Mouse (Mus musculus): ENCODE data around the gene Gpr183.

The Gpr183 gene

GRCm38 (mm10) chr14:121964990-121965389, at the start of gene Gpr183:
Gene Gpr183, minus strand, starts transcription at chr14:121965195.
- DNase-seq (ENCODE audit: low read depth, low spot score) = no peak

DNA sequence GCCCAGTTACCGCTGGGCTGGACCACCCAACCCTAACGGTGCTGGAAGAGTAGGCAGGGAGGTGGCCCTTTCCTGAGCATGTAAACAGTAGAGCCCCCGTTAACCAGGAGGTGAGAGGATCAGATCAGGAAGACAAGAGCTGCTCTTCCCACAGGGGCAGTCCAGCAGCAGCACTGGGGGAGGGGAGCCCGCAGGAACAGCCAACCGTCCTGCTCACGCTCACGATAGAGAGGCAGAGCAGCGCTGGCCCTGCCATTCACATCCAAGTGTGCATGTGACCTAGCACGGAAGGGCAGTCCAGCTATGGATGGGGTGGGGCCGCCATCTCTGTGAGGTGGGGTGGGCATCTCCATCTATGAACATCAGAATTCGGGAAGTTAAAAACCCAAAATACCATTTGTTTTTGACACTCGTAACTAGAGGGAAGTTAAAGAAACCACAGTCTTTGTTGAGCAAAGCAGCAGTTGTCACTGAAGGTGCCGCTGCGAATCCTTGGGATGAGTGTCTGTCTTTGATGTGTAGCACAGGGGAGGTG, 48.5 kb upstream of the Gpr183 start:
- DNase-seq (ENCODE audit: low read depth, low spot score) = no peak

GRCm38 (mm10) chr14:122012814-122013213, 47.8 kb upstream of the Gpr183 start:
- no peak for DNase-seq (ENCODE audit: low read depth, low spot score)

- DNase-seq (ENCODE audit: low read depth, low spot score) = no peak
Measured at GRCm38 (mm10) chr14:122012193-122012592, 47.2 kb upstream of the Gpr183 start.

GRCm38 (mm10) chr14:122011768-122012167, 46.8 kb upstream of the Gpr183 start:
- no peak for DNase-seq (ENCODE audit: low read depth, low spot score)

DNA sequence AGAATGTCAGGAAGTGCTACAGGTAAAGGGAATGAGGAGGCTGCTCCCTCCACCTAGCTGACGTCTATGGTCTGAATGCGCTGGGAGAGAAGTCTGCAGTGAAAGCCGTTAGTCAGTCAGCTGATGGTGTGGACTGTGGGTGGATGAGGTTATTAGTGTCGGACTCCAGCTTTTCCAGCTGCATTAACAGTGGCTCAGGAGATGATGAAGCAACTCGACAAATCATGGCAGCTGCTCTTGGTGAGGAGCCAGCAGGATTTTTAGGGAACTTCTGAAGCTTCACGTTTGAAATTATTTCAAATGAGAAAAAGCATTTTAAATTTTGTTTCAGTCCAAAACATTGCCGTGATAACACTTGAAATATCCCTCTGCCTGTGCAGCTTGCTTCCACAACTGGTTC, 45.3 kb upstream of the Gpr183 start:
- no peak for DNase-seq (ENCODE audit: low read depth, low spot score)

DNA sequence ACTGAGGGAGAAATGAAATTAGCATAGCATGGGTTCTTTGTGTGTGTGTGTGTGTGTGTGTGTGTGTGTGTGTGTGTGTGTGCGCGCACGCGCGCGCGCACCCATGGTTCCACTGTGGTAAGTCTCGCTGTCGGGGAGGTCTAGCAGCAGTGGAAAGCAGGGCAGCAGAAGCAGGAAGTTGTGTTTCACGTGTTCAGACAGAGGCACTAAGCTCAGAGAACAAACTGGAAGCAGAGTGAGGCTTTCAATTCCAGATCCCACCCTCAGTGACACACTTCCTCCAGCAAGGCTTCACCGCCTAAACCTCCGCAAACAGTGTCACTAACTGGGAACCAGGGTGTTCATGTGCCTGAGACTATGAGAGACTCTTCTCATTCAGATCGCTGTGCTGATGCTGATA, 44.5 kb upstream of the Gpr183 start:
- no peak for DNase-seq (ENCODE audit: low read depth, low spot score)

- DNase-seq (ENCODE audit: low read depth, low spot score) = no peak
Measured at GRCm38 (mm10) chr14:122008261-122008660, 43.3 kb upstream of the Gpr183 start.

- DNase-seq (ENCODE audit: low read depth, low spot score) = no peak
Measured at GRCm38 (mm10) chr14:122003812-122004211, 38.8 kb upstream of the Gpr183 start.

DNA sequence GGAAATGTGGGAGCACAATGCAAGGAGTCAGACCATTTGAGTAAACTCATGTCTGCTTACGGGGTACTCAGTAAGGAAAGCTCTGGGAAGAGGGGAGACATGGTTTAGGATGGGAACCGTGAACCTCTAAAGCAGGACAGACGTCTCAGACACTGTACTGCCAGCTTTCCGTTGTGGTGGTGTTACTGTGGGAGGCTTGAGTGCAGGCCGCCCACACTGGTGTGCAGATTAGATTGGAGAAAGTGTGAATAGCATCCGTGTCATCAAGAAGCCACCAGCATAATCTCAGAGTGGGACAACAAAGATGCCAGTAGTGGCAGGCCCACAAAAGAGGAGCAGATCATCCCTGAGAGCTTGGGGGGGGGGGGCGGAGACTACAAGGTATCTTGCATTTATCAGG, 37.2 kb upstream of the Gpr183 start:
- DNase-seq (ENCODE audit: low read depth, low spot score) = no peak

DNA sequence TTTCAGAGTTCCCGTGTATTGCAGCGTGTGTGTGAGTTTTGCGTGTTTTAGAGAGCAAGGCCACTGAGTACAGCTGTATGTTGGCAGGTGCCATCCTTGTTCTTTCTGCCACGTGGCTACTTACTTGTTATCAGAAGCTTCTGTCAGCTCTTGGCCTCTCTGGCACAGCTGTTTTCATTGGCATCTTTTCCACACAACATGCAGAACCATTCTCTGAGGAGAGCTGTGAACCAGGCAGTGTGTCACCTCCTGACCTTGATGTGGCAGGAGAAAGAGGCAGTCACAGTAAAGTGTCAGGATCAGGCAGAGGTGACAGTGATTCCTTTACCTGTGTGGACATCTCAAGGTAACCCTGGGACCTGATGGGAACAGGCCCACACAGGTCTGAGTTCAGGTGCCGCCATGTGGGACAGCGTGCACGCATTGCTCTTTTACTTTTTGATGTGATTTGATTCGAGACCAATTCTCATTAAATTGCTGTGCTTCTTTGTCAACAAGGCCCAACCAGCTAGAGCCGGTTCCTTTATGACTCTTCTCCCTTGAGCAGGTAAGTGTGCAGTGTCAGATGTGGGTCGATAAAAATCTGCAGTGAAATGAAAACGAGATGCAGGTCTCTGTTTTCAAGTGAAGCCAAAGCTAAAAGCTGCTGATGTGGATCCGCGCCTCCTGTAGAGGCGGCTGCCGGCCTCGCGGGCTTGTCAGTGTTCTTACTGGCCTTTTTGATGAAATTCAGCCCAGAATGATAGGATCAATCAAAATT, 35.5 kb upstream of the Gpr183 start:
- no peak for DNase-seq (ENCODE audit: low read depth, low spot score)

DNA sequence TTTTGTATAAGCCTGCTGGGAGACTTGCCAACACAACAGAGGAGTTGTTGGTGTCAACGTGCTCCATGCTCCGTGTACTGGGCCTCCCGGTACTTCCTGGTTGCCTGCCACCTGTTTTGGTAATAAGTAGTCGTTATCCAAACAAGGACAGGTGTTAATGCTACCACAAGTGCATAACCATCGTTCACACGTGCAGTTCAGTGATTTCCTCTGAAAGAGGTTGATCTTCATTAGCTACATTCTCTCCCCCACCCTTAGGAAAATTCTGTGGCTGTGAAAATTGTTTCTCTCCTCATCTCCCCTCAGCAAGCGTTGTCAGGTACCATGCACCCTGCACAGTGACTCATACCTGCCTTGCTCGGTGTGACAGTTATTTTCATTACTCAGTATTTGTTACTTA, 34.5 kb upstream of the Gpr183 start:
- no peak for DNase-seq (ENCODE audit: low read depth, low spot score)

DNA sequence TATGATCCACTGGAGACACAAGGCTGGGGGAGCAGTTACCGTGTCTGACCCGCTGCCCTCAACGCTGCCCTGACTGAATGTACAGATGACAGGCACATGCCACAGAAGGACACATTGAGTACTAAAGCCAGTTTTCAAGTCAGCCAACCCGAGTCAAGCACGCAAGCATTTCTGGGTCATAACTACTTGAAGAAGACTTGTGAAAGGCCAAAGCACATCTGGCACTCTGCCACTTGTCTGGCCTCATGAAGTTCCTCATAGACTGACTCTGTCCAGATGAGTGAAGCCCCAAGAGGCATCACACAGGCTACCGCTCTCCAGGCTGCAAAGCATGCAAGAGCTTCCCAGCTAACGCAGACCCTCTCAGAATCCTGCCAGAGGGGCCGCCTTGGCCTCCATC, 31.8 kb upstream of the Gpr183 start:
- no peak for DNase-seq (ENCODE audit: low read depth, low spot score)

DNA sequence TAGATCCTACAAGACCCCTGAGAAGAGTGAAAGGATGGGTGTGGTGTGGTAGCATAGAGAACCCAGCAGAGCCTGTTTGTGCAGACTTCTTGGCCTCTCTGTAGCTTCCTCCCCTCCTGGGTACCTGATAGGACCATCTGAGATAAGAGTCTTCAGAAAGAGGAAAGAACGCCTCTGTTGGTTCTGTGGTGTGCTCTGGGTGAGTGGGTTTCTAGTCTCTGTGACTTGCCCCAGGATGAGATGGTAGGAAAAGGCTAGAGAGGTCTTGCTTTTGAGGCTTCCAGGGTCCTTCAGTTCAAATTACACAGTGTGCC, 30.5 kb upstream of the Gpr183 start:
- no peak for DNase-seq (ENCODE audit: low read depth, low spot score)

DNA sequence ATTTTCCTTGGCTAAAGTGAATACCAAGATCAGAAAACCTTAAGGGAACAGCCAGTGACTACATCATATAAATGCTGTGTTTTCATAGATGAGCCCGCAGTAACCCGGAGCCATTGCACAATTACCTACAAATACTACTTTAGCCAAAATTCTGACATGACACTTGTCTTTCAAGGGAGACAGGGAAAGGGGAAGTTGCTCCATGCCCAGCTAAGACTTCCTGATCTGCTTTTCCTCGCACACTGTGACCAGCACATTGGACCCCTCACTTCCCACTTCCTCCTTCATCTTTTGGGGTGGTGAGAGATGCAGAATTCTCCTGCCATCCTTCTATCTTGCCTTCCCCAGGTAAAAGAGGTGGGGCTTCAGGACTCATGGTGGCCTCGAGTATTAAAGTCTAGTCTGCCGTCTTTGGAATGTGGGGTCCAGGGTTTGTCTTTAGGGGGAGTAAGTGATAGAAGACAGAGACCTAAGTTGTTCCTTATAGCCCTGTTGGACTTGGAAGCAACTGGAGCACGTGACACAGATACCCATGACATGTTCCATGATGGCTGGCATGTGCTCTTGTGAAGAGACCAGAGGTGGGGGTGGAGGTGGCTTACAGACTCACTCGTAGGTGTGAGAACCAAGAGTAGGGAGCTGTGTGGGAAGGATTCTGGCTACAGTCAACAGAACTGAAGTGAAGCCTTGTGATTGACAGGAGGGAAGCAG, 30.0 kb upstream of the Gpr183 start:
- DNase-seq (ENCODE audit: low read depth, low spot score) = no peak

- no peak for DNase-seq (ENCODE audit: low read depth, low spot score)
Measured at GRCm38 (mm10) chr14:121994171-121994700, 29.2 kb upstream of the Gpr183 start.

DNA sequence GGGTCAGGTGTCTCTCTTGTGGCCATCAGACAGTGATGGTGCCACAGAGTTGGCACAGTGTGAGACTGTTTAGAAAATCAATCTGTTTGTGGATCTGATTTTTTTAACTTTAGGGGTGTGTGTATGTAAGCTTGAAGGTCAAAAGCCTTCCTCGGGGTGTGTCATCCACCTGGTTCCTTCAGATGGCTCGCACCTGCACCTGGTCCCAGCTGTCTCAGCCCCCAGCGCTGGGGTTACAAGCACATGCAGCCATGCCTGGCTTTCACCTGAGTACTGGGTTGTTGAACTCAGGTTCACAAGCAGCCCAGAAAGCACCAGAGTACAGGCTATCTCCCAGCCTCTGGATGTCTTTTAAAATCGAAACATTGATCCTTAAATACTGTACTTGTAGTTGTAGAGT, 28.6 kb upstream of the Gpr183 start:
- no peak for DNase-seq (ENCODE audit: low read depth, low spot score)

DNA sequence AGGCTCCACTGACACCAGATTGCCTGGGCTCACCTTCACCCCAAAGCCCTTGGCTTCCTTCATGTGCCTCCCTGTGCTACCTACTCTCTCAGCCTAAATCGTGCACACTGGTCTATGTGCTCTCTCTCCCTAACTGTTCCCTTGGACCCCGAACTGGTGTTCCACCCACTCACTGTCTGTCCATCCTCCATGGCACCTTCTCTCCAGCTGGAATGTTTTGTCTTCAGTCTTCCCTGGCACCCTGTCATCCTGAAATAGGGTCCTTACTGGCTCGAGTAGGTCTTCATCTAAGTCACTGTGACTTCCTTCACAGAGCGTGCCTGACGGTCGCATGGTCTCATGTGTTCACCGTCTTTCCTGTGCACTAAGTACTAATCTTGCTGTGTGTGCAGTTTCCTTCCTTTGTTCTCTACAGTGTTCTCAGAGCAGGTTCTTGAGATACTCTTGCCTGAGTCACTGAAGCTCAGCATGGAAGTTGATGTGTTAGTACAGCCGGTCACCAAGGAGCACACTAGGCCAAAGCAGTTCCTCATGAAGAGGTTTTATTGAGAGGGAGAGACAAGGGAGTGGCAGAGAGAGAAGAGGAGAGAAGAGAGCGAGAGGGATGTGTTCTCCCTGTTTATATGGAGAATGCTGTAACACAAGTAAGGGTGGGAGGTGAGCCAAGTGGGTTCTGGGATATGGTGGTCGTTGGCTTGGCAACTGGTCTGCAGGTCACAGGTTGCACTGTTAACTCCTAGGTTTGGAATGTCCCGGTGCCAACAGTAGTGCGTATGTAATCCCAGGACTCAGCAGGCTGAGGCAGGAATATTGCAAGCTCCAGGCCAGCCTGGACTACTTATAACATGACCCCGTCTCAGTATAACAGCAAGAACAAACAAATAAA, 27.6 kb upstream of the Gpr183 start:
- no peak for DNase-seq (ENCODE audit: low read depth, low spot score)

- DNase-seq (ENCODE audit: low read depth, low spot score) = no peak
Measured at GRCm38 (mm10) chr14:121991921-121992320, 26.9 kb upstream of the Gpr183 start.

DNA sequence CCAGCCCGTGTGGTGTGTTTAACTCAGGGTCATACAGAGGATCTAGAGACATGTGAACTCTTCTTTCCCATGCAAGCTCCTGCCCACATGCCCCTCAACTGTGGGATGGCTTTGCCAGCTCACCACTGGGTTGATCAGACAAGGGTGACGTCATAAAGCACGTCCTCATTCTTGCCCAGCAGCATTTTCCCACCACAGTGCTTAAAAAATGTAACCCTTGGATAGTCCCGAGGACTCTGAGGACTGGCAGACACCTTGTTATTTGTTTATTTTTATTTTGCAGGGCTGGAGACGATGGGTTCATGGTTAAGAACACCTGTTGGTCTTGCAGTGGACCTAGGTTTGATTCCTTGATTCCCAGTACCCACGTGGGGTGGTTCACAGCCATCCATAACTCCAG, 25.9 kb upstream of the Gpr183 start:
- DNase-seq (ENCODE audit: low read depth, low spot score) = no peak

DNA sequence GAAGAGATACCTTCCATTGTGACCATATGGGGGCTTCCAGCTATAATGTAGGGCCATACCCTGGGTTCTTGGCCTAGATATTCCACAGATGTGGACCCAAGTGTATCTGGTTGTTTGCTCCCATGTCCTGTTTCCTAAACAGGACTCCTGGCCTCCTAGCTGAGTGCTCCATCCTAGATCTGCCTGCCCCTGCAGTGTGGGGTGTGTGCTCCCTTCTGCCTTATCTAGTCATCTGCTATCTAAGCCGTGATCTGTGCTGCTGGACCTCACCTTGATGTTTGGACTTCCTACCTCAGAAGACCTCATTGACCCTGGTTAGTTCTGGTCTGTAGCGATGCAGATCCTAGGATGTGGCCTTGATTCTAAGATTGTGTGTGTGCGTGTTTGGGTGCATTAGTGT, 24.9 kb upstream of the Gpr183 start:
- no peak for DNase-seq (ENCODE audit: low read depth, low spot score)

- DNase-seq (ENCODE audit: low read depth, low spot score) = no peak
Measured at GRCm38 (mm10) chr14:121989331-121989730, 24.3 kb upstream of the Gpr183 start.
